Mouse (Mus musculus): ENCODE measurements around the gene Mylk3.

DNA sequence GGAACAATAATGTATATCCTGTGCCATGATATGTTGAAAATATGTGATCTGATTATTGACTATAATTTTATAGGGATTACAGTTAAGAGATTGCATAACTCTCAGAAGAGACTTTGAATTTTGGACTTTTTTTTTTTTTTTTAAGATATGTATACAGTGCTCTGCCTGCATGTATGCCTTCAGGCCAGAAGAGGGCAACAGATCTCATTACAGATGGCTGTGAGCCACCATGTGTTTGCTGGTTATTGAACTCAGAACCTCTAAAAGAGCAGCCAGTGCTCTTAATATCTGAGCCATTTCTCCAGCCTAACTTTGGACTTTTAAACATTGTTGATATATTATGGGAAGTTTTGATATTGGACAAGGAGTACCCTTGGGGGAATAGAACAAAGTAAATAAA lies 74.4 kb downstream of the Mylk3 start:
- TF ChIP-seq POLR2A (IDR thresholded peaks at IDR 0.05; ENCODE audit: insufficient read depth, low read depth, low read length): no peak
- TF ChIP-seq CTCF (IDR thresholded peaks at IDR 0.05; ENCODE audit: insufficient read depth, low read depth, low read length): no peak
